Mouse (Mus musculus) stomach, postnatal 0 days (tissue): ENCODE results near the gene Iqce. TPM values are rescaled to one million over a fixed set of nuclear protein-coding genes. Genes with fewer than 3 reads are reported as not detected.

Source experiments
- ATAC-seq: fragments of 200-750 bp; cut with Nextera tagmentation; 2 replicates; pipeline ENCODE4 v1.8.0; 2017; ENCODE audit not compliant: low FRiP score, low TSS enrichment
- DNase-seq: peaks from one replicate; pipeline ENCODE4 v3.0.0-alpha.2; 2016; ENCODE audit warnings: low spot score
- H3K27ac ChIP-seq: fragments of 300-500 bp; sonication (generic); replicated peaks from 2 replicates; pipeline ENCODE4 v1.5.1; 2014; ENCODE audit warnings: mild to moderate bottlenecking, control low read depth
- H3K27me3 ChIP-seq: fragments of 300-500 bp; sonication (generic); 2 replicates; pipeline ENCODE4 v1.6.1; 2014; ENCODE audit warnings: low read length; ENCODE audit not compliant: control insufficient read depth, insufficient read depth
- H3K36me3 ChIP-seq: fragments of 300-500 bp; sonication (generic); 2 replicates; pipeline ENCODE4 v1.6.1; 2014; ENCODE audit warnings: low read length, mixed read lengths; ENCODE audit not compliant: control insufficient read depth, insufficient read depth
- H3K4me1 ChIP-seq: fragments of 300-500 bp; sonication (generic); replicated peaks from 2 replicates; pipeline ENCODE4 v1.6.1; 2014; ENCODE audit warnings: antibody characterized with exemption; ENCODE audit not compliant: control insufficient read depth, insufficient read depth
- H3K4me2 ChIP-seq: fragments of 300-500 bp; sonication (generic); replicated peaks from 2 replicates; pipeline ENCODE4 v1.6.1; 2014; ENCODE audit warnings: low read depth, mild to moderate bottlenecking, control low read depth, moderate library complexity
- H3K4me3 ChIP-seq: fragments of 300-500 bp; sonication (generic); 2 replicates; pipeline ENCODE4 v1.5.1; 2014; ENCODE audit warnings: low read depth, low read length, control low read depth
- H3K9ac ChIP-seq: fragments of 300-500 bp; sonication (generic); 2 replicates; pipeline ENCODE4 v1.6.1; 2014; ENCODE audit warnings: mild to moderate bottlenecking, low read length, control low read depth, mixed read lengths
- H3K9me3 ChIP-seq: fragments of 300-500 bp; sonication (generic); 2 replicates; pipeline ENCODE4 v1.6.1; 2016; ENCODE audit warnings: low read length; ENCODE audit not compliant: control insufficient read depth
- CTCF ChIP-seq: IDR thresholded peaks from 2 replicates; pipeline ENCODE4 v1.5.1; 2016; ENCODE audit warnings: antibody characterized with exemption, low read depth, mild to moderate bottlenecking, moderate library complexity
- EP300 ChIP-seq: optimal IDR thresholded peaks from 2 replicates; pipeline ENCODE3; 2016; ENCODE audit warnings: antibody characterized with exemption
- WGBS: fragments of 180-500 bp; shearing (Covaris S2); extraction: QIAGEN DNeasy Blood & Tissue Kit; methylation state at CpG from one replicate; pipeline ENCODE4 v1.1.7; 2014; 5-methylcytosine and 5-hydroxymethylcytosine counted together
- polyA plus RNA-seq: library from polyadenylated mRNA; unstranded; fragments of >200 nt; fragmentation: Nextera tagmentation; extraction: Ambion mirVana; gene quantifications from 2 replicates; pipeline ENCODE4 v1.2.1, GENCODE M21; 2015

Iqce gene
- polyA plus RNA-seq = 5.6 and 6.0 TPM in 2 replicates

DNA sequence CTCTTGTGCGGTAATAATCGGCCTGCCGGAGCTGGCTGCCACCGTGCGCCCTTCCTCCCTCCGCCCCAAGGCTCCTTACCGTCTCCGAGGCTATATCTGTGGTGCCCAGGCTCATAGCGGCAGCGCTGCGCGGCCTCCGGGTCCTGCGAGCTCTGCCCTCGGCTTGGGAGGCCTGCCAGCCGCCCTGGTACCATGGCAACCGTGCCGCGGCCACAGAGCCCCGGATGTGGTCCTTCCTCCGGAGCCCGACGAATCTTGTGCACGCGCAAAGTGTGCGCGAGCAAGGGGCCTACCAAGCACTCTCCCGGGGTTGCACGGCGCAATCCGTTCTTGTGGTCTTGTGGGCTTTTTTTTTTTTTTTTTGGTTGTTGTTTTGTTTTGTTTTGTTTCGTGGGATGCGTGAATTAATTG, at the start of gene Iqce:
Gene Iqce, minus strand, starts transcription at position 276 of the 411 bp plus-strand sequence.
- no peaks in the 10 kb centered on the region for H3K4me1 ChIP-seq
- under 1% methylated on average over 31 of the region's 33 CpGs for WGBS
- peak; percentile 22 for ATAC-seq

DNA sequence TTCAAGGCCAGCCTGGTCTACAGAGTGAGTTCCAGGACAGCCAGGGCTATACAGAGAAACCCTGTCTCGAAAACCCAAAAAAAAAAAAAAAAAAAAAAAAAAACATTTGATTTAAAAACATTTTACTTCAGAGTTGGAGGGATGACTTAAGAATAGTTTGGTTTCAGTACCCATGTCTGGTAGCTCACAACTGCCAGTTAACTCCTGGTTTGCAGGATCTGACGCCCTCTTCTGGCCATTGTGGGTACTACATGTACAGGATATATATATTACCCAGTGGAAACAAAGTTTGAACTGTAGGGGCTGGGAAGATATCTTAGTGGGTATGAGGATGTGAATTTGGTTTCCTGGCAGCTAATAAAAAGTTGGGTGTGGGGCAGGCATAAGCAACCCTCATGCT, 48.7 kb upstream of the Iqce start:
- WGBS = 0% methylated on average over 1 of the region's 2 CpGs
- Histone ChIP-seq H3K9ac (no peak overlapping the region), H3K27me3 (no peaks in the 10 kb centered on the region), H3K9me3 (no peaks in the 10 kb centered on the region), H3K36me3 (no peaks in the 10 kb centered on the region), H3K4me3 (no peak overlapping the region), H3K4me2 (no peak overlapping the region), H3K27ac (no peak overlapping the region), H3K4me1 (peaks cover 6% of the 10 kb centered on the region; the same call in 1 of the 2 replicates)
- DNase-seq = no peak
- no peak for ATAC-seq
- TF ChIP-seq EP300 (no peak), CTCF (peak; percentile 69)

More for the DNA sequence above, at the start of gene Iqce:
- TF ChIP-seq EP300 (no peak), CTCF (no peak)
- Histone ChIP-seq H3K27me3 (no peaks in the 10 kb centered on the region), H3K27ac (peak within 1 kb of the TSS; percentile 84), H3K4me3 (peak within 1 kb of the TSS; percentile 77), H3K4me2 (peak within 1 kb of the TSS; percentile 92), H3K9ac (peak within 1 kb of the TSS; percentile 79), H3K9me3 (no peaks in the 10 kb centered on the region), H3K36me3 (peaks cover 4% of the 10 kb centered on the region; the same call in 1 of the 2 replicates)
- DNase-seq = peak; percentile 93

DNA sequence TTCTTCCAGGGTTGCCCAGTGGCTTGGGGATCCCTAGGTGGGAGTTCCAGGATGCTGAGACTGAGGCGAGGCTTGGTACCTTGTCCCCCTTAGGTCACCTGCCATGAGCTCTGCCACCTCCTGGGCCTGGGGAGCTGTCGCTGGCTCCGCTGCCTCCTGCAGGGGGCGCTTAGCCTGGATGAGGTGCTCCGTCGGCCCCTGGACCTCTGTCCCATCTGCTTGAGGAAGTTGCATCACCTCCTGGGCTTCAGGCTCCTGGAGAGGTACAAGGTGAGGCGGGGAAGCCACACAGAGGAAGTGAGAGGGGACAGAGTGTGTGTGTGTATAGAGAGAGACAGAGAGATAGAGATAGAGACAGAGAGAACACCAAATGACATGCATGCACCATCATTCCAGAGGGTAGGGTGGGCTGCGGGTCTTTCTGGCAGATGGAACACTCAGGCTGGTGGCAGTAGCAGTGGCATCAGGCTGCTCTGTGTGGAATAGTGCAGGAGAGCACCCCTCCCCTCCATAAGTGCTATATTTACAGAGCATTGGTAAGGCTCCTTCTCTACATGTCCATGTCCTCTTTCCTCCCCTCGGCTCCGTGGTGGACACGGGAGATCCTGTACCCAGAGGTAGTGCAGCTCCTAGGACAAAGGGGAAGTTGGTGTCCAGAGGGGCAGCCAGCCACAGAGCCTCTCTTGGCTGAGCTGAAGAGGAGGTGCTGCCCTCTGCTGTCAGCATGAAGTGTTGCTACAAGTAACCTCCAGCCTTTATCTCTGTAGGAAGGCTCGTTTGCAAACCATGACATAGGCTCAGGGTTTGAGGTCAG, 47.1 kb upstream of the Iqce start:
- WGBS = 18% methylated on average over 11 of the region's 12 CpGs
- peak overlapping the region; percentile 56 for H3K9ac ChIP-seq

DNA sequence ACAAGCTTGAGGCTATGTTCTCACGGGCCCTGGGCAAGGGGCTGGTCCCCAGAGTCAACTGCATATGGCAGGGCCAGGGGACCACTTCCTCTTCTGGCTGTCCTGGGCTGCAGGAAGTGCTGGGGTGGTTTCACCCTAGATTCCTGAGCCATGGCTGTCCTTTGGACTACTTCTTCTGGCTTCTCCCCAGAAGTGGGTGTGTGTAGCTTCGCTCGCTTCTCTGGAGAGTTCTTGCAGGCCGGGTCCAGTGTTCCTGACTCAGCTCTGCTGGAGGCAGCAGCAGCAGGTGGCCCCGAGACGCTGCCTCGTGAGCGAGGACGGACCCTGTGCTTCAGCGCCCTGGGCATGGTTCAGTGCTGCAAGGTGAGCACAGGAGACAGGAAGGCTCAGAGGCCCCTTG, 46.2 kb upstream of the Iqce start:
- Histone ChIP-seq H3K4me2 (no peak overlapping the region), H3K4me3 (no peak overlapping the region), H3K9ac (no peak overlapping the region), H3K9me3 (no peaks in the 10 kb centered on the region), H3K4me1 (peaks cover 6% of the 10 kb centered on the region; the same call in 1 of the 2 replicates), H3K36me3 (no peaks in the 10 kb centered on the region), H3K27ac (no peak overlapping the region), H3K27me3 (no peaks in the 10 kb centered on the region)
- TF ChIP-seq CTCF (no peak), EP300 (no peak)
- 71% methylated on average over 10 of the region's 10 CpGs for WGBS
- no peak for ATAC-seq
- DNase-seq = peak; percentile 24

More for the DNA sequence above, 47.1 kb upstream of the Iqce start:
- peak; percentile 95 for TF ChIP-seq CTCF
- TF ChIP-seq EP300 = no peak
- peak overlapping the region; percentile 58 for H3K4me2 ChIP-seq
- ATAC-seq (peak; percentile 84), DNase-seq (peak; percentile 76)
- H3K9me3 ChIP-seq = no peaks in the 10 kb centered on the region
- H3K4me1 ChIP-seq = peaks cover 6% of the 10 kb centered on the region; the same call in 1 of the 2 replicates
- H3K36me3 ChIP-seq = no peaks in the 10 kb centered on the region
- H3K27me3 ChIP-seq = no peaks in the 10 kb centered on the region
- H3K4me3 ChIP-seq = peak overlapping the region; percentile 32
- H3K27ac ChIP-seq = peak overlapping the region; percentile 63; the same call in 1 of the 2 replicates

DNA sequence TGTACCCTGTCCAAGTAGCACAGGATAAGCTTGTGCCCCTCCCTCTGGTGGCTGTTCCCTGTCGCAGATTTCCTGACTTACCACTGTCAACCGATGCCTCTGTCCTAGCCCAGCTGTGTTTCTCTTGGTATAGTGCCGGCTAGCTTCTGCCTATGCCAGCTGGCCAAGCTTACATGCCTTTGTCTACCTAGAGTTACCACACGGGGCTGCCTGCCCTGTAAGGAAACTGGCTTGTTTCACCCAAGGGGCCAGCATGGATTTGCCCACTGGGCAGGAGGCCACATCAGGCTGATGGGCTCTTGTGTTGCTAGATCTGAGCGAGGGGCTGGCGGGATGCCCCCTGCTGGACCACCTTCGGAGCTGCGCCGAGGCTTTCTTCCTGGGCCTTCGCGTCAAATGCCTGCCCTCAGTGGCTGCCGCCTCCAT, 41.5 kb upstream of the Iqce start:
- Histone ChIP-seq H3K4me3 (no peak overlapping the region), H3K27me3 (no peaks in the 10 kb centered on the region), H3K9me3 (no peaks in the 10 kb centered on the region), H3K9ac (no peak overlapping the region), H3K27ac (no peak overlapping the region), H3K4me1 (no peaks in the 10 kb centered on the region), H3K36me3 (no peaks in the 10 kb centered on the region), H3K4me2 (no peak overlapping the region)
- WGBS = 28% methylated on average over 12 of the region's 12 CpGs
- DNase-seq (no peak), ATAC-seq (no peak)
- no peak for TF ChIP-seq EP300
- TF ChIP-seq CTCF = peak; percentile 29

DNA sequence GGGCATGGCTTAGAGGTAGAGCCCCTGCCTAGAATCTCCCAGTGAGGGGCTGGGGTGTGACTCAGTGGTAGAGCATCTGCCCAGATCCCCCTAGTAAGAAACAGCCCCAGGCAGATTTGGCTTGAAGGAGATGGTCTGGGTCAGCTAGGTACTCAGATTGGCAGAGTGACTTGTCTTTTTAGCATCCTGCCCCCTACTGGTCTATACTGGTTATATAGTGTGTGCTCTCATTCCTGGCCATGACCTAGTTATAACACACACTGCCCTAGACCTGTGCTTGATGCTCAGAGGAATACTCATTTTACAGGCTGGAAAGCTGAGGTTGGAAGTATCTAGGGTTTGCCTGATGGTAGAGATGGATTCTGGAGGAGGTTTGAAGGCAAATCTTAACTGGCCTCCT, 39.7 kb upstream of the Iqce start:
- H3K4me3 ChIP-seq = no peak overlapping the region
- no peak overlapping the region for H3K27ac ChIP-seq
- no peaks in the 10 kb centered on the region for H3K4me1 ChIP-seq
- no peak overlapping the region for H3K4me2 ChIP-seq
- H3K27me3 ChIP-seq = no peaks in the 10 kb centered on the region
- H3K9me3 ChIP-seq = no peaks in the 10 kb centered on the region
- DNase-seq (no peak), ATAC-seq (no peak)
- TF ChIP-seq EP300 (no peak), CTCF (peak; percentile 57)
- H3K9ac ChIP-seq = no peak overlapping the region
- H3K36me3 ChIP-seq = no peaks in the 10 kb centered on the region
